Mouse (Mus musculus) heart, embryonic 12.5 days (tissue): Measurements from ENCODE around the gene Zfand5. TPM values are rescaled to one million over a fixed set of nuclear protein-coding genes. Genes with fewer than 3 reads are reported as not detected.
A peak's percentile ranks its signal among the peaks of the same experiment; 100 is the strongest.
"Not testable (repeated sequence)": the region's sequence is repeated elsewhere in the genome, so short reads cannot be mapped to it uniquely, and the experiment has no call there.

Experiments used
- ATAC-seq: fragments of 200-750 bp; cut with Nextera tagmentation; 2 replicates; pipeline ENCODE4 v1.8.0; 2017; ENCODE audit warnings: moderate TSS enrichment, moderate library complexity; ENCODE audit not compliant: insufficient number of reproducible peaks, low FRiP score
- H3K27ac ChIP-seq: fragments of 300-500 bp; sonication (generic); 2 replicates; pipeline ENCODE4 v1.5.1; 2016; ENCODE audit warnings: mild to moderate bottlenecking, moderate library complexity; ENCODE audit not compliant: poor library complexity, severe bottlenecking
- H3K27me3 ChIP-seq: fragments of 300-500 bp; sonication (generic); replicated peaks from 2 replicates; pipeline ENCODE4 v1.6.1; 2016; ENCODE audit warnings: mild to moderate bottlenecking, moderate library complexity
- H3K36me3 ChIP-seq: fragments of 300-500 bp; sonication (generic); 2 replicates; pipeline ENCODE4 v1.6.1; 2016; ENCODE audit warnings: mild to moderate bottlenecking, moderate library complexity
- H3K4me1 ChIP-seq: fragments of 300-500 bp; sonication (generic); replicated peaks from 2 replicates; pipeline ENCODE4 v1.6.1; 2016; ENCODE audit warnings: mild to moderate bottlenecking
- H3K4me2 ChIP-seq: fragments of 300-500 bp; sonication (generic); 2 replicates; pipeline ENCODE4 v1.6.1; 2016; ENCODE audit warnings: mild to moderate bottlenecking, moderate library complexity
- H3K4me3 ChIP-seq: fragments of 300-500 bp; sonication (generic); 2 replicates; pipeline ENCODE4 v1.5.1; 2016; ENCODE audit warnings: mild to moderate bottlenecking
- H3K9ac ChIP-seq: fragments of 300-500 bp; sonication (generic); 2 replicates; pipeline ENCODE4 v1.6.1; 2016; ENCODE audit warnings: mild to moderate bottlenecking, moderate library complexity
- H3K9me3 ChIP-seq: fragments of 300-500 bp; sonication (generic); replicated peaks from 2 replicates; pipeline ENCODE4 v1.6.1; 2016; ENCODE audit warnings: mild to moderate bottlenecking, moderate library complexity
- WGBS: fragments of 180-500 bp; shearing (Covaris S2); methylation state at CpG from one replicate; pipeline ENCODE4 v1.1.7; 2016; 5-methylcytosine and 5-hydroxymethylcytosine counted together
- polyA plus RNA-seq: library from polyadenylated mRNA; unstranded; fragments of >200 nt; fragmentation: Nextera tagmentation; extraction: Ambion mirVana; gene quantifications from 2 replicates; pipeline ENCODE4 v1.2.1, GENCODE M21; 2016

The Zfand5 gene
- polyA plus RNA-seq, result 118 and 123 TPM in 2 replicates

DNA sequence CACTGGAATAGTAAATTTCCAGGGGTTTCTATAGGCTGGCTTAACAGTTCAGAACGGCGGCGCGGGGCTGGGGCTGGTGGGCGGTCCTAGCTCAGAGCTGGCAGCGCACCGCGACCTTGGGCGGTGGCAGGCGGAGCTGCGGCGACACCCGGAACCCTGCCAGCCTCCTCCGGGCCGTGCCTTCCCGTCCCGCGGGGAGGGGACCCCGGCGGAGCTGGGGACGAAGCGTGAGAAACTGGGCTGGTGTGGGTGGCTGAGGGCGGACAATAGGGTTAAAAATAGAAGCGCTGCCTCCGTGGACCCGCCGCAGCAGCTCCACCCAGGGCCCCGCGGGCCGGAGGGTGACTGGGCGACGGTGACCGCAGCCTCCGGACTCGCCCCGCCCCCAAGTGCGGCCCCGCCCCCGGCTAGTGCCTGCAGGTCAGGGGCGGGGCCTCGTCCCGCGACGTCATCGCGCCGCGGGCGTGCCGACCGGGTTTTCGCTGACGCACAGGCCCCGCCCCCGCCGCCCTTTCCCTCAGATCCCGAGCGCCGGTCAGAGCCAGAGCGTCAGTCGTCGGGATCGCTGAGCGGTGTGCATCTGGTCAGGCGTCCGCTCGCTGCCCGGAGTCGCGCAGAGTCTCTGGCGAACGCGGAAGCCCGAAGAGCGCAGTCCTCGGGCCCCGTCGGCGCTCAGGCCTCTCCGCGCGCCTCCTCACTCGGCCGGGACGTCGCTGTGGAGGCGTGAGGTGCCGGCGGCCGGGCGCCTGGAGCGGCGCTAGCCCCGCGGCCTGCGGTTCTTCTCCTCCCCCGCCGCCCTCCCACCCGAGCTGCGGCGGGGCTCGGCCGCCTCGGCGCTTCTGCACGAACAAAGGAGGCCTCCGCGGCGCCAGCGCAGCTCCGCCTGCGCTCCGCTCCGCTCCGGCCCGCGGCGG is at the start of gene Zfand5:
Zfand5 (plus strand) TSS at position 538 of the 914 bp plus-strand sequence.
- H3K4me2 ChIP-seq, result peak within 1 kb of the TSS; percentile 72
- peak; percentile 93 for ATAC-seq
- peak within 1 kb of the TSS; percentile 100 for H3K27ac ChIP-seq
- no peaks in the 10 kb centered on the region for H3K27me3 ChIP-seq
- peaks cover 8% of the 10 kb centered on the region for H3K4me1 ChIP-seq
- H3K4me3 ChIP-seq, result peak within 1 kb of the TSS; percentile 99
- WGBS, result 0% methylated on average over 117 of the region's 118 CpGs
- peak within 1 kb of the TSS; percentile 100 for H3K9ac ChIP-seq
- H3K36me3 ChIP-seq, result peaks cover 7% of the 10 kb centered on the region
- H3K9me3 ChIP-seq, result no peaks in the 10 kb centered on the region

DNA sequence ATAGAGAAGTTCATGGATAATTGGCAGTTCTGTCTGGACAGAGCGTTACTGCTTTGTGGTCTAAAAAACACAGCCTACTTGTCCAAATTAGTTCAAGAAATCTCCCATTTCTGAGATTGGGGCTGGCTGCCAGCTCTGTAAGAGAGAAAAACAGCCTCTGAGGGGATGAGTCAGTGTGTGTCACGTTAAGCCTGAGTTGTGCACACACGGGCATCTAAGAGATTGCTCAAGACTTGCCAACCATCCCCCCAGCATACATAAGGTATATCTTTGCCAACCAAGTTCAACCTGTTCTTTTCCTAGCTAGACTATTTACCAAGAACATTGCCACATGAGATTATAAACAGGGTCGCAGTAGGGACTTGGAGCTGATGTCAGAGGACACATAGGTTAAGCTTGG is 44.9 kb upstream of the Zfand5 start:
- no peak overlapping the region for H3K4me2 ChIP-seq
- WGBS, result 62% methylated on average over 4 of the region's 4 CpGs

DNA sequence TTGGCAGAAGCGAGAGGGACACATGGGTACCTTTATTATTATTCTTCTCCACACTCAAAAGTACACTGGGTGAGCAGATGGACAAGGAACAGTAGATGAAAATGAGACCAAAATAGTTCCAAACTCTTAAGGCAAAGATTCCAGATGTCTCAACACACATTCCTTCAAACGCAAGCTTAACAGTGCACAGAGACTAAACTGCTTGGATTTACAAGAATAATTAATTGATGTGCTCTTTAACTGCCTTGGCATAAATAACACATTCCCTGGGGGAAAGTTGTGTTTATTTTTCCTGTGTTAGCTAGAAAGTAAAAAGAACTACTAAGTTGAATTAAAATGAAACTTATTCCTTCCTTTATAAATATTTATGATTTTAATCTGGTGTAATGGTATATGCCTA is 44.3 kb upstream of the Zfand5 start:
- H3K9ac ChIP-seq, result no peak overlapping the region
- H3K4me2 ChIP-seq, result no peak overlapping the region
- no peak overlapping the region for H3K4me3 ChIP-seq
- H3K4me1 ChIP-seq, result no peaks in the 10 kb centered on the region
- ATAC-seq, result no peak
- 66% methylated on average over 2 of the region's 2 CpGs for WGBS
- no peaks in the 10 kb centered on the region for H3K9me3 ChIP-seq
- H3K27me3 ChIP-seq, result no peaks in the 10 kb centered on the region
- H3K27ac ChIP-seq, result no peak overlapping the region
- no peaks in the 10 kb centered on the region for H3K36me3 ChIP-seq

More for the DNA sequence above, 44.9 kb upstream of the Zfand5 start:
- H3K4me3 ChIP-seq, result no peak overlapping the region
- H3K4me1 ChIP-seq, result no peaks in the 10 kb centered on the region
- no peaks in the 10 kb centered on the region for H3K36me3 ChIP-seq
- ATAC-seq, result no peak
- no peaks in the 10 kb centered on the region for H3K9me3 ChIP-seq
- no peak overlapping the region for H3K27ac ChIP-seq
- no peaks in the 10 kb centered on the region for H3K27me3 ChIP-seq
- no peak overlapping the region for H3K9ac ChIP-seq

DNA sequence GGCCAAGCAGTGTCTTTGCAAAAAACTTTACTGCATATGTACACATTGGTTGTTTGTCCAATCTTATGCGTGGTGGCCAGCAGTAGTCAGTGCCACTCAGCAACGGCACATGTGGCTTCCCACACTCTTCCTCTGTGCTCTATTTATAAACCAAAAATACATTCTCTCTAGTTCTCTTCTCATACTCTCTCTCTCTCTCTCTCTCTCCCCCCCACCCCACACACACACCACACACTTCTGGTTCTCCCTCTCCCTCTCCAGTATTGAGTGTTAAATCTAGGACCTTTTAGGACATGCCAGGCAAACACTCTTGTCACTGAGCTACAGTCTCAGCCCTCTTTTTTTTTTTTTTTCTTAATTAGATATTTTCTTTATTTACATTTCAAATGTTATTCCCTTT is 23.3 kb upstream of the Zfand5 start:
- not testable (repeated sequence) for H3K4me2 ChIP-seq, H3K9me3 ChIP-seq, H3K27me3 ChIP-seq, H3K4me1 ChIP-seq, H3K4me3 ChIP-seq, H3K36me3 ChIP-seq, H3K27ac ChIP-seq, H3K9ac ChIP-seq, ATAC-seq
- WGBS, result 76% methylated on average over 2 of the region's 2 CpGs

DNA sequence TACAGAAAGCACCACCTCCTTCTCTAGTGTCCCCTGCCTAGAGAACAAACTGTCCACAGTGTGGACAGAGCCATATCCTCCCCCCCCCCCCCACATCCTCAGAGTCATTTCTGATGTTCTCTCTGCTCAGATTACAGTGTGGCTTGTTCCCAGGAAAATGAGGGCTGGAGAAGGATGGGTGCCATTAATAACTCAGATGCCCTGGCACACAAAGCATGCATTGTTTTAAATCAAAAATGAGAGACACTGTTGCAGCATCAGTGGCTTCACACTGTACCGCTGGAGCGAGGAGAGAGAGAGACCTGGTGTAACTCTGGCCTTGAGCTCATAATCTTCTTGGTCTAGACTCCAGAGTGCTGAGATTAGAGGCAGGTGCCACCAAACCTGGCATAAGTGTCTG is 18.2 kb upstream of the Zfand5 start:
- no peak overlapping the region for H3K4me3 ChIP-seq
- no peaks in the 10 kb centered on the region for H3K36me3 ChIP-seq
- H3K27me3 ChIP-seq, result no peaks in the 10 kb centered on the region
- H3K27ac ChIP-seq, result no peak overlapping the region
- H3K9me3 ChIP-seq, result no peaks in the 10 kb centered on the region
- 78% methylated on average over 2 of the region's 2 CpGs for whole genome bisulfite sequencing
- H3K9ac ChIP-seq, result no peak overlapping the region
- no peak overlapping the region for H3K4me2 ChIP-seq
- no peaks in the 10 kb centered on the region for H3K4me1 ChIP-seq
- ATAC-seq, result no peak

DNA sequence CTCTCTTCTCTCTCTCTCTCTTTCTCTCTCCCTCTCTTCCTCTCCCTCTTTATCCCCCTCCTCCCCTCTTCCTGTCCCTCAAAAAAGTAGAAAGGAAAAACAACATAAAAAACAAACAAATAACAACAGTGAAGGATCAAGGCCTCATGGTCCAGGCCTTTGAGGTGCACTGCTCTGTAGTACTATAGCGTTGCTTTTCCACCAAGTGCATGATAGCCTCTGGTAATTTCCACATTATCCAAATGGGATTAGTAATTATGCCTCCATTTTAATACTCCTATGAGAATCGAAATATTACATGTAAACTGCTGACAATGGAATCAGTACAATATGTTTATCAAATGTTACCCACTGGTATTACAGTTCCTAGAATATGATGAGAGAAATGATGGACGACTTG is 16.2 kb upstream of the Zfand5 start:
- Histone ChIP-seq H3K9ac (no peak overlapping the region), H3K4me1 (no peaks in the 10 kb centered on the region), H3K27me3 (no peaks in the 10 kb centered on the region), H3K27ac (no peak overlapping the region), H3K36me3 (no peaks in the 10 kb centered on the region), H3K9me3 (no peaks in the 10 kb centered on the region), H3K4me2 (no peak overlapping the region), H3K4me3 (no peak overlapping the region)
- WGBS, result 78% methylated on average over 3 of the region's 3 CpGs
- ATAC-seq, result no peak

DNA sequence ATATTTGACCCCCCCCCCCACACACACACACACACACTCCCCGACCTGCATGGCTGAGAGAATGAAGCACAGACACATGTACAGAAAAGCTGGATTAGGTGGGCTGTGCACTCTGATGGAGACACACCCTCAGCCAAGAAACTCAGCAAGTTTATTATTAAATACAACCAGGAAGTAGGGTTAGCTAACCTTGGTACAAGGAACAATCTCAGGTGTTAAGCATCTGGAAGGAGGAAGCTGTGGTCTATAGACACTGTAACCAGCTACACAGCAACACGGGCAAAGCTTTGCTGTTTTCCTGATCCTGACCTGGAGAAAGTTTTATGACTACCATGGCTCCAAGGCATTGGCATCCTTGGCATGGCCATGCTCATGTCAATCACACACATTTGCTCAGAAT is 12.6 kb upstream of the Zfand5 start:
- ATAC-seq, result no peak
- 70% methylated on average over 2 of the region's 2 CpGs for WGBS
- Histone ChIP-seq H3K4me2 (no peak overlapping the region), H3K27ac (no peak overlapping the region), H3K4me1 (no peaks in the 10 kb centered on the region), H3K4me3 (no peak overlapping the region), H3K9me3 (no peaks in the 10 kb centered on the region), H3K27me3 (no peaks in the 10 kb centered on the region), H3K36me3 (no peaks in the 10 kb centered on the region), H3K9ac (no peak overlapping the region)

DNA sequence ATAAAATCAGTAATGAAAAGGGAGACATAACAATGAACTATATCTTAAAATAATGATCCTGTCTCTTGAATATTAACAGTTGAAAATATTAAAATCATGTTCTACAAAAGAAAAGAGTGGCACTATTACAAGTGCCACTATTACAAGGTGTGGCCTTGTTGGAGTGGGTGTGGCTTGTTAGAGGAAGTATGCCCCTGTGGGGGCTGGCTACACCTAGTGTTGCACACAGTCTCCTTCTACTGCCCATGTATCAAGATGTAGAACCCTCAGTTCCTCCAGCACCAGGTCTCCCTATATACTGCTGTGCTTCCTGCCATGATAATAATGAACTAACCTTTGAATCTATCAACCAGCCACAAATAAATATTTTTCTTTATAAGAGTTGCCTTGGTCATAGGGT is 11.8 kb upstream of the Zfand5 start:
- no peaks in the 10 kb centered on the region for H3K36me3 ChIP-seq
- H3K9me3 ChIP-seq, result no peaks in the 10 kb centered on the region
- no peak overlapping the region for H3K9ac ChIP-seq
- H3K4me1 ChIP-seq, result no peaks in the 10 kb centered on the region
- no peak overlapping the region for H3K4me3 ChIP-seq
- no peak for ATAC-seq
- H3K27me3 ChIP-seq, result no peaks in the 10 kb centered on the region
- H3K27ac ChIP-seq, result no peak overlapping the region
- no peak overlapping the region for H3K4me2 ChIP-seq

DNA sequence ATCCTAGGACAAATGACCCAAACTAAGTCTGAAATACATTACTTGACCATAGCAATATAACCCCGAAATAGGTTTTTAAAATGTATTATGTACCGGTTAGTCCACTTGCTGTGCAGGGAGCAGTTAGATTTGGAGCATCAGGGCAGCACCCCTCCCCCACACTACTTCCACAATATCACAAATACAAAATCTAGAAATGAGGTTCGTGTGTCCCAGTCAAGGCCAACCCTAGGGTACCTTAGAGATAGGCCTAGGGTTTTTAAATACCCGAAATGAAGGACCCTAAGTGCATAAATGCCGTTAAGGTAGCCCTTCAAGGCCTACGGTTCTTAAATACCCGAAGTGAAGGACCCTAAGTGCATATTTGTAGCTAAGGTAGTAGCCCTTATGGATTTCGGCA is 892 bp upstream of the Zfand5 start:
- Histone ChIP-seq H3K36me3 (no peaks in the 10 kb centered on the region), H3K4me2 (peak overlapping the region; percentile 72), H3K9ac (peak overlapping the region; percentile 73), H3K27ac (peak overlapping the region; percentile 96), H3K4me1 (peaks cover 5% of the 10 kb centered on the region), H3K9me3 (no peaks in the 10 kb centered on the region), H3K27me3 (no peaks in the 10 kb centered on the region), H3K4me3 (peak overlapping the region; percentile 99)
- no peak for ATAC-seq
- WGBS, result 18% methylated on average over 8 of the region's 8 CpGs

DNA sequence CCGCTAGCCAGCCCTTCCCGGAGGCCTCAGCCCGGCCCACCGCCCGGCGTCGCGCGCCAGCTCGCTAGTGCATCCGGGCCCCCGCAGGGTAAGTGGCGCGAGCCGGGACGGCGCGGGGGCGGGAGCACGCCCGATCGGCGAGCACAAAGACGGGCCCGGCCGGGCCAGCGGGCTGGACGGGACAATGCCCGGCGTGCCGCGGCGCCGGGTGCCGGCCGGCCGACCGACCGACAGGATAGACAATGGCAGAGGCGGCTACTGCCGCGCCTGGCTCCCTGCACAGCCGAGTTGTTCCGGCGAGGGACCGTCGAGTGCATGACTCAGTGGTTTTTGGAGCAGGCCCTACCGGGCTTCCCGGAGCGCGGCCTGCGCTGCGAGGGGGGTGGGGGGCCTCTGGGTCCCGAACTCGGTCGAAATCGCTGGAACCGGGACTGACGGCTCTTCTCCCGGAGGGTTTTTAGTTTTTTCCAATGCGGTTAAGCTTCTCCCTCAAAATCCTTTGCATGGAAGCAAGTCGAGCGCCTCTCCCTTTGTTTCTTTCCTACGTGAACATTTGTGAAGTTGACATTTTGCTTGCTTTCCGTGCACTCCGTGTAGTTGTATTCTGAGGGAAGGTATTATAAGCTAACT is 692 bp downstream of the Zfand5 start:
- H3K27ac ChIP-seq, result peak overlapping the region; percentile 100
- peaks cover 13% of the 10 kb centered on the region for H3K36me3 ChIP-seq
- 3% methylated on average over 66 of the region's 66 CpGs for WGBS
- H3K9me3 ChIP-seq, result no peaks in the 10 kb centered on the region
- H3K27me3 ChIP-seq, result no peaks in the 10 kb centered on the region
- peak; percentile 61 for ATAC-seq
- H3K4me2 ChIP-seq, result peak overlapping the region; percentile 72
- peak overlapping the region; percentile 100 for H3K9ac ChIP-seq
- peak overlapping the region; percentile 99 for H3K4me3 ChIP-seq
- peaks cover 8% of the 10 kb centered on the region for H3K4me1 ChIP-seq

DNA sequence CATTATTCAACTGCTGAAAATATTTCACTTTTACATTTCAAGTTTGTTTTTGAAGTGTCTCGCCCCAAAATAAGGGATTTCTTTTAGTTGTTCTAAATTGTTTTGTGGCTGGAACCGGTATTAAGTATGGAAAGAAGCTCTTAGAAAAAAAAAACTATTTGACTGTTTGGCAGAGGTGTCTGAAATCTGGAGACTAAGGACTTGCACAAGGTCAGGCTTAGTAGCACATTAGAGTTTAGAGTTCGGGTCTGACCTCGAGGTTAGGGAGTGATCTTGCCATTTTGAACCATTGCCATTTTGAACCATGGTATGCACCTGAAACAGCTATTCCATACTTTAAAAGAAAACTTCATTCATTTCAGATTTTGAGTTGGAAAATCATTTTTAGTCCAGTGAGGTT is 1.4 kb downstream of the Zfand5 start:
- Histone ChIP-seq H3K9me3 (no peaks in the 10 kb centered on the region), H3K4me1 (peaks cover 8% of the 10 kb centered on the region), H3K36me3 (peaks cover 15% of the 10 kb centered on the region), H3K27me3 (no peaks in the 10 kb centered on the region), H3K27ac (peak overlapping the region; percentile 84), H3K9ac (peak overlapping the region; percentile 77), H3K4me3 (peak overlapping the region; percentile 99), H3K4me2 (peak overlapping the region; percentile 76)
- 0% methylated on average over 4 of the region's 4 CpGs for WGBS
- ATAC-seq, result no peak
